Mouse (Mus musculus) limb, embryonic 15.5 days (tissue): ENCODE measurements around the gene Zyg11b. TPM values are rescaled to one million over a fixed set of nuclear protein-coding genes. Genes with fewer than 3 reads are reported as not detected.

Source experiments
- ATAC-seq: fragments of 200-750 bp; cut with Nextera tagmentation; 2 replicates; pipeline ENCODE4 v1.8.0; 2017; ENCODE audit warnings: low read depth, moderate TSS enrichment; ENCODE audit not compliant: insufficient number of reproducible peaks, low FRiP score, low TSS enrichment
- H3K27ac ChIP-seq: fragments of 300-500 bp; sonication (generic); 2 replicates; pipeline ENCODE4 v1.5.1; 2015; ENCODE audit warnings: moderate library complexity, mild to moderate bottlenecking, inconsistent platforms
- H3K27me3 ChIP-seq: fragments of 300-500 bp; sonication (generic); 2 replicates; pipeline ENCODE4 v1.6.1; 2015; ENCODE audit warnings: inconsistent platforms
- H3K36me3 ChIP-seq: fragments of 300-500 bp; sonication (generic); 2 replicates; pipeline ENCODE4 v1.6.1; 2015; ENCODE audit warnings: inconsistent platforms
- H3K4me1 ChIP-seq: fragments of 300-500 bp; sonication (generic); 2 replicates; pipeline ENCODE4 v1.6.1; 2015; ENCODE audit warnings: inconsistent platforms
- H3K4me2 ChIP-seq: fragments of 300-500 bp; sonication (generic); 2 replicates; pipeline ENCODE4 v1.6.1; 2015; ENCODE audit warnings: mild to moderate bottlenecking, inconsistent platforms
- H3K4me3 ChIP-seq: fragments of 300-500 bp; sonication (generic); 2 replicates; pipeline ENCODE4 v1.5.1; 2015; ENCODE audit warnings: mild to moderate bottlenecking, inconsistent platforms
- H3K9ac ChIP-seq: fragments of 300-500 bp; sonication (generic); 2 replicates; pipeline ENCODE4 v1.6.1; 2015; ENCODE audit warnings: inconsistent platforms
- H3K9me3 ChIP-seq: fragments of 300-500 bp; sonication (generic); 2 replicates; pipeline ENCODE4 v1.6.1; 2016; ENCODE audit warnings: inconsistent platforms
- WGBS: fragments of 180-500 bp; shearing (Covaris S2); methylation state at CpG from one replicate; pipeline ENCODE4 v1.1.7; 2015; 5-methylcytosine and 5-hydroxymethylcytosine counted together
- polyA plus RNA-seq: library from polyadenylated mRNA; unstranded; fragments of >200 nt; fragmentation: Nextera tagmentation; extraction: Ambion mirVana; gene quantifications from 2 replicates; pipeline ENCODE4 v1.2.1, GENCODE M21; 2015

Zyg11b gene
- polyA plus RNA-seq, 1 experiment from 2014 or later, result 10.6 TPM

- Histone ChIP-seq H3K27ac (no peak overlapping the region), H3K4me1 (no peaks in the 10 kb centered on the region), H3K27me3 (no peaks in the 10 kb centered on the region), H3K9me3 (no peaks in the 10 kb centered on the region), H3K4me2 (no peak overlapping the region), H3K36me3 (peaks cover 52% of the 10 kb centered on the region), H3K4me3 (no peak overlapping the region), H3K9ac (no peak overlapping the region)
- WGBS, result 61% methylated on average over 2 of the region's 2 CpGs
- ATAC-seq, result no peak
Observed at GRCm38 (mm10) chr4:108336765-108337164, 35.9 kb upstream of the Zyg11b start.

- Histone ChIP-seq H3K4me2 (no peak overlapping the region), H3K9me3 (no peaks in the 10 kb centered on the region), H3K4me3 (no peak overlapping the region), H3K27me3 (no peaks in the 10 kb centered on the region), H3K4me1 (no peaks in the 10 kb centered on the region), H3K9ac (no peak overlapping the region), H3K27ac (no peak overlapping the region), H3K36me3 (peaks cover 50% of the 10 kb centered on the region)
- no peak for ATAC-seq
- WGBS, result 94% methylated on average over 6 of the region's 6 CpGs
Observed at GRCm38 (mm10) chr4:108335413-108335812, 34.5 kb upstream of the Zyg11b start.

GRCm38 (mm10) chr4:108332041-108332440, 31.1 kb upstream of the Zyg11b start:
- H3K36me3 ChIP-seq, result peaks cover 34% of the 10 kb centered on the region
- WGBS, result 76% methylated on average over 9 of the region's 9 CpGs
- no peak overlapping the region for H3K4me2 ChIP-seq
- peaks cover 9% of the 10 kb centered on the region for H3K4me1 ChIP-seq
- ATAC-seq, result no peak
- no peaks in the 10 kb centered on the region for H3K27me3 ChIP-seq
- no peaks in the 10 kb centered on the region for H3K9me3 ChIP-seq
- H3K27ac ChIP-seq, result no peak overlapping the region
- H3K9ac ChIP-seq, result no peak overlapping the region
- H3K4me3 ChIP-seq, result no peak overlapping the region

- 93% methylated on average over 6 of the region's 6 CpGs for WGBS
- Histone ChIP-seq H3K27ac (no peak overlapping the region), H3K4me2 (no peak overlapping the region), H3K36me3 (peaks cover 23% of the 10 kb centered on the region), H3K9me3 (no peaks in the 10 kb centered on the region), H3K27me3 (no peaks in the 10 kb centered on the region), H3K4me1 (peaks cover 9% of the 10 kb centered on the region), H3K9ac (no peak overlapping the region), H3K4me3 (no peak overlapping the region)
- ATAC-seq, result no peak
Observed at GRCm38 (mm10) chr4:108329840-108330239, 28.9 kb upstream of the Zyg11b start.

GRCm38 (mm10) chr4:108327730-108328484, 27.0 kb upstream of the Zyg11b start, which contains the start of gene Coa7:
Coa7 (plus strand) TSS chr4:108328140.
- Histone ChIP-seq H3K27ac (peak within 1 kb of the TSS; percentile 94), H3K4me2 (peak within 1 kb of the TSS; percentile 53), H3K9ac (peak within 1 kb of the TSS; percentile 61; the same call in 1 of the 2 replicates), H3K4me3 (peak within 1 kb of the TSS; percentile 81), H3K9me3 (no peaks in the 10 kb centered on the region), H3K36me3 (peaks cover 13% of the 10 kb centered on the region), H3K27me3 (no peaks in the 10 kb centered on the region), H3K4me1 (peaks cover 9% of the 10 kb centered on the region)
- WGBS, result under 1% methylated on average over 44 of the region's 45 CpGs
- peak; percentile 94 for ATAC-seq

- Histone ChIP-seq H3K27ac (peak overlapping the region; percentile 94), H3K27me3 (no peaks in the 10 kb centered on the region), H3K9ac (no peak overlapping the region), H3K4me1 (peaks cover 9% of the 10 kb centered on the region), H3K4me2 (peak overlapping the region; percentile 53), H3K9me3 (no peaks in the 10 kb centered on the region), H3K4me3 (peak overlapping the region; percentile 81), H3K36me3 (peaks cover 7% of the 10 kb centered on the region)
- no peak for ATAC-seq
- WGBS, result 24% methylated on average over 6 of the region's 6 CpGs
Observed at GRCm38 (mm10) chr4:108327071-108327579, 26.2 kb upstream of the Zyg11b start.

GRCm38 (mm10) chr4:108323588-108323987, 22.7 kb upstream of the Zyg11b start:
- Histone ChIP-seq H3K27ac (no peak overlapping the region), H3K9me3 (no peaks in the 10 kb centered on the region), H3K36me3 (no peaks in the 10 kb centered on the region), H3K4me3 (no peak overlapping the region), H3K27me3 (no peaks in the 10 kb centered on the region), H3K9ac (no peak overlapping the region), H3K4me2 (no peak overlapping the region), H3K4me1 (peaks cover 6% of the 10 kb centered on the region)
- ATAC-seq, result no peak
- 74% methylated on average over 5 of the region's 5 CpGs for WGBS

- ATAC-seq, result no peak
Observed at GRCm38 (mm10) chr4:108320627-108321380, 19.9 kb upstream of the Zyg11b start.

GRCm38 (mm10) chr4:108319747-108320146, 18.9 kb upstream of the Zyg11b start:
- no peaks in the 10 kb centered on the region for H3K9me3 ChIP-seq
- H3K9ac ChIP-seq, result no peak overlapping the region
- H3K4me2 ChIP-seq, result no peak overlapping the region
- H3K27ac ChIP-seq, result no peak overlapping the region
- no peaks in the 10 kb centered on the region for H3K4me1 ChIP-seq
- no peak for ATAC-seq
- 70% methylated on average over 6 of the region's 6 CpGs for WGBS
- no peak overlapping the region for H3K4me3 ChIP-seq
- H3K27me3 ChIP-seq, result no peaks in the 10 kb centered on the region
- H3K36me3 ChIP-seq, result no peaks in the 10 kb centered on the region

More at GRCm38 (mm10) chr4:108320627-108321380, 19.9 kb upstream of the Zyg11b start:
- Histone ChIP-seq H3K4me2 (no peak overlapping the region), H3K4me1 (no peaks in the 10 kb centered on the region), H3K9ac (no peak overlapping the region), H3K36me3 (no peaks in the 10 kb centered on the region), H3K27ac (no peak overlapping the region), H3K4me3 (no peak overlapping the region), H3K27me3 (no peaks in the 10 kb centered on the region), H3K9me3 (no peaks in the 10 kb centered on the region)
- 82% methylated on average over 7 of the region's 7 CpGs for WGBS

GRCm38 (mm10) chr4:108318649-108319615, 18.0 kb upstream of the Zyg11b start:
- Histone ChIP-seq H3K9ac (no peak overlapping the region), H3K27me3 (no peaks in the 10 kb centered on the region), H3K4me2 (no peak overlapping the region), H3K27ac (no peak overlapping the region), H3K36me3 (no peaks in the 10 kb centered on the region), H3K4me3 (no peak overlapping the region), H3K4me1 (no peaks in the 10 kb centered on the region), H3K9me3 (no peaks in the 10 kb centered on the region)
- no peak for ATAC-seq
- 54% methylated on average over 8 of the region's 8 CpGs for WGBS
